Mouse (Mus musculus): Measurements from ENCODE around the gene Vmn1r131.
"Not testable (repeated sequence)": the region's sequence is repeated elsewhere in the genome, so short reads cannot be mapped to it uniquely, and the experiment has no call there.

The Vmn1r131 gene

DNA sequence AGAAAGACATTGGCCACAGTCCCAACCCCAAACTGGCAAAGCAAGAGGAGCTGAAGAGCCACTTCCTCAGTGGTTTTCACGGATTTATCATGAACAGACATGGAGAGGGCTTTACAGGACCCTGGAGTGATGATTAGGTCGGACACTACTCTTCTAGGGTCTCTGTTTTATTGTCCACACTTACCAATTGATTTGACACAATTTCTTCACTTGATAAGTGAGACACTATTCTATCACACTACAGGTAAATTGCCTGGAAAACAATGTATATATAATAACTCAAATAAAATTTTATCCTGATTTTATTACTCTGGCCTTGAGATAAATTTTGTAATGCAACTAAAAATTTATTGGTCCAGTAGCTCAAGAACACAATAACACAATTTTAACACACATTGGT is at the start of gene Vmn1r131:
Gene Vmn1r131, minus strand, starts transcription at position 101 of the 400 bp plus-strand sequence.
- not testable (repeated sequence) for DNase-seq (ENCODE audit: inconsistent ontology term)

DNA sequence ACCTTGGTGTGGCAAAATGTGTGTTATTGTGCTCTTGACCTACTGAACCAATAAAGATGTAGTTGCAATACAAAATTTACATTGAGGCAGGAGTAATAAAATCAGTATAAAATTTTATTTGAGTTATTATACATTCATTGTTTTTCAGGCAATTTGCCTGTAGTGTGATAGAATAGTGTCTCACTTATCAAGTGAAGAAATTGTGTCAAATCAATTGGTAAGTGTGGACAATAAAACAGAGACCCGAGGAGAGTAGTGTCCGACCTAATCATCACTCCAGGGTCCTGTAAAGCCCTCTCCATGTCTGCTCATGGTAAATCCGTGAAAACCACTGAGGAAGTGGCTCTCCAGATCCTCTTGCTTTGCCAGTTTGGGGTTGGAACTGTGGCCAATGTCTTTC is 34.4 kb downstream of the Vmn1r131 start, which contains the start of gene Vmn1r130:
Gene Vmn1r130, plus strand, starts transcription at position 301 of the 400 bp plus-strand sequence.
- DNase-seq (ENCODE audit: inconsistent ontology term) = not testable (repeated sequence)

Data from Muller cell, postnatal 12 days (primary cell).